Mouse (Mus musculus) stomach, embryonic 16.5 days (tissue): ENCODE data around the gene Nr6a1. TPM values are rescaled to one million over a fixed set of nuclear protein-coding genes. Genes with fewer than 3 reads are reported as not detected.

ENCODE experiments used
- ATAC-seq: fragments of 200-750 bp; cut with Nextera tagmentation; 2 replicates; pipeline ENCODE4 v1.8.0; 2017; ENCODE audit warnings: moderate number of reproducible peaks, moderate TSS enrichment; ENCODE audit not compliant: insufficient read depth, low FRiP score
- H3K27ac ChIP-seq: fragments of 300-500 bp; sonication (generic); 2 replicates; pipeline ENCODE4 v1.5.1; 2014; ENCODE audit warnings: low read length
- H3K27me3 ChIP-seq: fragments of 300-500 bp; sonication (generic); 2 replicates; pipeline ENCODE4 v1.6.1; 2014; ENCODE audit warnings: low read length, control low read depth, mixed read lengths; ENCODE audit not compliant: control insufficient read depth, insufficient read depth
- H3K36me3 ChIP-seq: fragments of 300-500 bp; sonication (generic); 2 replicates; pipeline ENCODE4 v1.6.1; 2014; ENCODE audit warnings: low read length; ENCODE audit not compliant: control insufficient read depth, insufficient read depth
- H3K4me1 ChIP-seq: fragments of 300-500 bp; sonication (generic); 2 replicates; pipeline ENCODE4 v1.6.1; 2014; ENCODE audit warnings: low read length, control low read depth, mixed read lengths; ENCODE audit not compliant: control insufficient read depth, insufficient read depth
- H3K4me2 ChIP-seq: fragments of 300-500 bp; sonication (generic); 2 replicates; pipeline ENCODE4 v1.6.1; 2014; ENCODE audit warnings: low read depth, low read length, mixed read lengths
- H3K4me3 ChIP-seq: fragments of 300-500 bp; sonication (generic); replicated peaks from 2 replicates; pipeline ENCODE4 v1.5.1; 2014; ENCODE audit warnings: mild to moderate bottlenecking, low read length
- H3K9ac ChIP-seq: fragments of 300-500 bp; sonication (generic); 2 replicates; pipeline ENCODE4 v1.6.1; 2014; ENCODE audit warnings: low read length
- H3K9me3 ChIP-seq: fragments of 300-500 bp; sonication (generic); replicated peaks from 2 replicates; pipeline ENCODE4 v1.6.1; 2016; ENCODE audit warnings: low read length, control low read depth; ENCODE audit not compliant: control insufficient read depth
- WGBS: fragments of 180-500 bp; shearing (Covaris S2); extraction: QIAGEN DNeasy Blood & Tissue Kit; methylation state at CpG from one replicate; pipeline ENCODE4 v1.1.7; 2014; 5-methylcytosine and 5-hydroxymethylcytosine counted together
- polyA plus RNA-seq: library from polyadenylated mRNA; unstranded; fragments of >200 nt; fragmentation: Nextera tagmentation; extraction: Ambion mirVana; gene quantifications from 2 replicates; pipeline ENCODE4 v1.2.1, GENCODE M21; 2015

The Nr6a1 gene
- 1.5 and 1.8 TPM in 2 replicates for polyA plus RNA-seq

GRCm38 (mm10) chr2:38927115-38927979 is at the start of gene Nr6a1:
Gene Nr6a1 (minus strand): TSS chr2:38927688.
- no peaks in the 10 kb centered on the region for H3K36me3 ChIP-seq
- H3K9me3 ChIP-seq: no peaks in the 10 kb centered on the region
- WGBS: 4% methylated on average over 18 of the region's 19 CpGs
- H3K27me3 ChIP-seq: no peaks in the 10 kb centered on the region
- peak within 1 kb of the TSS; percentile 6; the same call in 1 of the 2 replicates for H3K9ac ChIP-seq
- peak within 1 kb of the TSS; percentile 69 for H3K4me2 ChIP-seq
- H3K27ac ChIP-seq: peak within 1 kb of the TSS; percentile 35; the same call in 1 of the 2 replicates
- ATAC-seq: peak; percentile 38; the same call in 1 of the 2 replicates
- peaks cover 10% of the 10 kb centered on the region for H3K4me1 ChIP-seq
- peak within 1 kb of the TSS; percentile 50 for H3K4me3 ChIP-seq

GRCm38 (mm10) chr2:38975941-38976805 is 48.7 kb upstream of the Nr6a1 start:
- Histone ChIP-seq H3K27me3 (no peaks in the 10 kb centered on the region), H3K9me3 (no peaks in the 10 kb centered on the region), H3K27ac (no peak overlapping the region), H3K36me3 (no peaks in the 10 kb centered on the region), H3K9ac (no peak overlapping the region), H3K4me1 (no peaks in the 10 kb centered on the region), H3K4me3 (no peak overlapping the region), H3K4me2 (no peak overlapping the region)
- no peak for ATAC-seq
- 79% methylated on average over 20 of the region's 21 CpGs for WGBS

- ATAC-seq: no peak
- Histone ChIP-seq H3K27ac (no peak overlapping the region), H3K9me3 (no peaks in the 10 kb centered on the region), H3K36me3 (no peaks in the 10 kb centered on the region), H3K27me3 (no peaks in the 10 kb centered on the region), H3K4me2 (no peak overlapping the region), H3K4me3 (no peak overlapping the region), H3K4me1 (no peaks in the 10 kb centered on the region), H3K9ac (no peak overlapping the region)
- WGBS: 72% methylated on average over 3 of the region's 3 CpGs
Measured at GRCm38 (mm10) chr2:38975181-38975580, 47.7 kb upstream of the Nr6a1 start.

- no peaks in the 10 kb centered on the region for H3K27me3 ChIP-seq
- H3K9ac ChIP-seq: no peak overlapping the region
- 42% methylated on average over 2 of the region's 2 CpGs for WGBS
- no peaks in the 10 kb centered on the region for H3K36me3 ChIP-seq
- no peak overlapping the region for H3K4me2 ChIP-seq
- no peak overlapping the region for H3K4me3 ChIP-seq
- H3K4me1 ChIP-seq: no peaks in the 10 kb centered on the region
- no peak for ATAC-seq
- no peaks in the 10 kb centered on the region for H3K9me3 ChIP-seq
- H3K27ac ChIP-seq: no peak overlapping the region
Measured at GRCm38 (mm10) chr2:38974171-38974570, 46.7 kb upstream of the Nr6a1 start.

GRCm38 (mm10) chr2:38973701-38974100 is 46.2 kb upstream of the Nr6a1 start:
- no peak overlapping the region for H3K27ac ChIP-seq
- H3K36me3 ChIP-seq: no peaks in the 10 kb centered on the region
- no peak for ATAC-seq
- no peaks in the 10 kb centered on the region for H3K27me3 ChIP-seq
- no peak overlapping the region for H3K4me2 ChIP-seq
- no peak overlapping the region for H3K4me3 ChIP-seq
- H3K4me1 ChIP-seq: no peaks in the 10 kb centered on the region
- no peaks in the 10 kb centered on the region for H3K9me3 ChIP-seq
- H3K9ac ChIP-seq: no peak overlapping the region
- 71% methylated on average over 7 of the region's 7 CpGs for WGBS

- Histone ChIP-seq H3K4me3 (no peak overlapping the region), H3K4me1 (no peaks in the 10 kb centered on the region), H3K36me3 (no peaks in the 10 kb centered on the region), H3K27me3 (no peaks in the 10 kb centered on the region), H3K27ac (no peak overlapping the region), H3K4me2 (no peak overlapping the region), H3K9me3 (no peaks in the 10 kb centered on the region), H3K9ac (no peak overlapping the region)
- 19% methylated on average over 2 of the region's 2 CpGs for WGBS
- no peak for ATAC-seq
Measured at GRCm38 (mm10) chr2:38973223-38973622, 45.7 kb upstream of the Nr6a1 start.

GRCm38 (mm10) chr2:38970057-38970456 is 42.6 kb upstream of the Nr6a1 start:
- no peak for ATAC-seq
- no peaks in the 10 kb centered on the region for H3K4me1 ChIP-seq
- H3K27me3 ChIP-seq: no peaks in the 10 kb centered on the region
- WGBS: 50% methylated on average over 5 of the region's 5 CpGs
- H3K27ac ChIP-seq: no peak overlapping the region
- H3K9ac ChIP-seq: no peak overlapping the region
- no peak overlapping the region for H3K4me2 ChIP-seq
- no peak overlapping the region for H3K4me3 ChIP-seq
- no peaks in the 10 kb centered on the region for H3K36me3 ChIP-seq
- no peaks in the 10 kb centered on the region for H3K9me3 ChIP-seq

GRCm38 (mm10) chr2:38969650-38970049 is 42.2 kb upstream of the Nr6a1 start:
- Histone ChIP-seq H3K27me3 (no peaks in the 10 kb centered on the region), H3K9ac (no peak overlapping the region), H3K4me2 (no peak overlapping the region), H3K4me1 (no peaks in the 10 kb centered on the region), H3K36me3 (no peaks in the 10 kb centered on the region), H3K9me3 (no peaks in the 10 kb centered on the region), H3K4me3 (no peak overlapping the region), H3K27ac (no peak overlapping the region)
- WGBS: 82% methylated on average over 2 of the region's 2 CpGs
- ATAC-seq: no peak

GRCm38 (mm10) chr2:38964198-38964597 is 36.7 kb upstream of the Nr6a1 start:
- Histone ChIP-seq H3K9ac (no peak overlapping the region), H3K4me2 (no peak overlapping the region), H3K9me3 (no peaks in the 10 kb centered on the region), H3K27ac (no peak overlapping the region), H3K36me3 (no peaks in the 10 kb centered on the region), H3K4me3 (no peak overlapping the region), H3K27me3 (no peaks in the 10 kb centered on the region), H3K4me1 (no peaks in the 10 kb centered on the region)
- WGBS: 9% methylated on average over 4 of the region's 4 CpGs
- no peak for ATAC-seq
